Mouse (Mus musculus): ENCODE measurements around the gene Prr11.

DNA sequence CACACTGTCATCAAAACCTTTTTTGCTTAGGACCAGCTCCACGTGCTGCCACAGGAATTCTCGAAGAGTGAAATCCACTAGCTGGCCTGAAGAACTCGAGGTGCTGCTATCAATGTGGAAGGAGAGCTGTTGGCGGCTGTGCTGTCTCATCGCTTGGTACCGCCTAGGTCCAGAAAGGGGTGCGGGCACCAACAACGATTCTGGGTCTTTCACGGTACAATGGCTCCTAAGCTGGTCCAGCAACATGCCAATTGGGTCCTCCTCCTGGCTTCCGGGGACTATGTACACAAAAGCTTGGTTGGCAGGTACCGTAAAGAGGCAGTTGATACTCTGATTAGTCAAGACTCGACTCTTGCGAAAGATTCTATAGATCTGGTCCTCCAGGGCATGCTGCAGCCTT is 23.0 kb downstream of the Prr11 start:
- TF ChIP-seq CTCF (IDR thresholded peaks at IDR 0.05; ENCODE audit: borderline replicate concordance, extremely low read depth, insufficient read depth, insufficient read length) = no peak
- no peak for TF ChIP-seq POLR2A (IDR thresholded peaks at IDR 0.05; ENCODE audit: borderline replicate concordance, extremely low read depth, insufficient read depth, insufficient read length, poor library complexity, severe bottlenecking)
